Comparison of ENCODE assay signal across 9 mouse cellular contexts in genomic region chr1:40802759-40803158, GRCm38 (mm10). TPM values are rescaled to one million over a fixed set of nuclear protein-coding genes. Genes with fewer than 3 reads are reported as not detected.
DNase-seq lines count a peak whose midpoint lies in the region; ATAC-seq and TF ChIP-seq lines count a peak whose summit lies in the region.
"Had no signal": no experiment of that assay in that cellular context is flagged by ENCODE, and none has a peak within 500 bp of the region (broad histone marks: within the 10 kb centered on the region; RNA-seq: fewer than 3 reads in every experiment).

No protein-coding gene starts in this region.

- no peak overlapping the region for H3K4me3 ChIP-seq in kidney, embryonic 14.5 days (ENCODE audit: low read length)
- no peak overlapping the region for H3K4me3 ChIP-seq in CH12.LX (replicated peaks in 1 of 3; ENCODE audit: low read depth in 2 of 3, low read length in 2 of 3, poor library complexity in 1 of 3)
- H3K4me3 ChIP-seq: liver, embryonic 13.5 days had no signal

- ATAC-seq in kidney, embryonic 14.5 days (ENCODE audit: low FRiP score, low TSS enrichment): no peak
- ATAC-seq in frontal cortex, adult (ENCODE audit: low TSS enrichment): peak; percentile 65; the same call in 1 of the 2 replicates
- peak; percentile 74 for ATAC-seq in megakaryocyte progenitor cell, adult 5-6 weeks (replicated peaks; ENCODE audit: poor library complexity)

- no peak for TF ChIP-seq POLR2A in CH12.LX (IDR thresholded peaks at IDR 0.05; ENCODE audit: low read depth, low read length)

- TF ChIP-seq RAD21 in CH12.LX (IDR thresholded peaks at IDR 0.05; ENCODE audit: low read depth, low read length): peak; percentile 6; the same call in 1 of the 2 replicates

- WGBS in kidney, embryonic 14.5 days: 24% methylated on average over 3 of the region's 3 CpGs

- no peak overlapping the region for H3K27ac ChIP-seq in kidney, embryonic 14.5 days (ENCODE audit: low read depth, low read length)
- H3K27ac ChIP-seq in CH12.LX (ENCODE audit: insufficient read depth, low read depth): no peak overlapping the region
- H3K27ac ChIP-seq: liver, embryonic 13.5 days had no signal

- no peak overlapping the region for H3K4me2 ChIP-seq in kidney, embryonic 14.5 days (replicated peaks; ENCODE audit: low read depth, low read length)
- no peak overlapping the region for H3K4me2 ChIP-seq in CH12.LX (ENCODE audit: insufficient read depth, low read depth, poor library complexity, severe bottlenecking)
- H3K4me2 ChIP-seq: liver, embryonic 13.5 days had no signal

- H3K4me1 ChIP-seq in kidney, embryonic 14.5 days (ENCODE audit: control insufficient read depth, insufficient read depth, low read length): no peaks in the 10 kb centered on the region
- no peaks in the 10 kb centered on the region for H3K4me1 ChIP-seq in CH12.LX (ENCODE audit: control insufficient read depth in 1 of 2, insufficient read depth in 2 of 2)
- H3K4me1 ChIP-seq: liver, embryonic 13.5 days had no signal

- no peak for TF ChIP-seq EP300 in CH12.LX (IDR thresholded peaks at IDR 0.05; ENCODE audit: low read length)

- peak; percentile 45 to 63 for TF ChIP-seq CTCF in CH12.LX (conservative IDR thresholded peaks at IDR 0.05 in 1 of 2, IDR thresholded peaks at IDR 0.05 in 1 of 2; ENCODE audit: low read depth in 2 of 2, low read length in 2 of 2)

- H3K9me3 ChIP-seq in kidney, embryonic 14.5 days (ENCODE audit: control insufficient read depth, low read length): no peaks in the 10 kb centered on the region
- H3K9me3 ChIP-seq in CH12.LX (replicated peaks; ENCODE audit: low read length): peaks cover 50% of the 10 kb centered on the region
- H3K9me3 ChIP-seq: liver, embryonic 13.5 days had no signal

- dilution Hi-C loops in CH12.LX (cut with MboI; ENCODE audit: extremely low pct_ligation_motif_present, extremely low pct_unique_long_range_greater_than_20kb, low sequenced_read_pairs): no loop called here

- no peaks in the 10 kb centered on the region for H3K36me3 ChIP-seq in kidney, embryonic 14.5 days (ENCODE audit: control insufficient read depth, insufficient read depth, low read length)
- H3K36me3 ChIP-seq in CH12.LX (replicated peaks in 1 of 2; ENCODE audit: control insufficient read depth in 1 of 2, insufficient read depth in 1 of 2, low read length in 1 of 2): no peaks in the 10 kb centered on the region
- H3K36me3 ChIP-seq: liver, embryonic 13.5 days had no signal

- no peaks in the 10 kb centered on the region for H3K79me2 ChIP-seq in CH12.LX (replicated peaks; ENCODE audit: control insufficient read depth, extremely low read depth, insufficient read depth, poor library complexity, severe bottlenecking)

- DNase-seq in kidney, adult 11 months: peak; percentile 28
- DNase-seq in CH12.LX (ENCODE audit: extremely low read depth): peak; percentile 18
- peak; percentile 44 for DNase-seq in adrenal gland, postnatal 25 days
- peak; percentile 56 for DNase-seq in layer of hippocampus, adult 9-11 months
- DNase-seq in urinary bladder, postnatal 25 days (ENCODE audit: low spot score): peak; percentile 48
- DNase-seq: liver, embryonic 13.5 days had no signal

- H3K27me3 ChIP-seq in kidney, embryonic 14.5 days (ENCODE audit: control insufficient read depth, insufficient read depth, low read length): no peaks in the 10 kb centered on the region
- no peaks in the 10 kb centered on the region for H3K27me3 ChIP-seq in CH12.LX (replicated peaks)
- H3K27me3 ChIP-seq: liver, embryonic 13.5 days had no signal

- in situ Hi-C loops in CH12.LX (cut with MboI; ENCODE audit: low pct_ligation_motif_present, low pct_unique_long_range_greater_than_20kb, low sequenced_read_pairs): no loop called here

- no peak overlapping the region for H3K9ac ChIP-seq in kidney, embryonic 14.5 days (ENCODE audit: low read depth, low read length)
- no peak overlapping the region for H3K9ac ChIP-seq in CH12.LX (ENCODE audit: insufficient read depth, low read depth)
- H3K9ac ChIP-seq: liver, embryonic 13.5 days had no signal

TF ChIP-seq in CH12.LX, 34 proteins besides CTCF, POLR2A, EP300 and RAD21:
- no peak for TF ChIP-seq ETS1 (conservative IDR thresholded peaks at IDR 0.05; ENCODE audit: low read depth, low read length)
- no peak for TF ChIP-seq ELF1 (IDR thresholded peaks at IDR 0.05; ENCODE audit: low read depth, low read length)
- TF ChIP-seq TCF12 (IDR thresholded peaks at IDR 0.05; ENCODE audit: low read depth, low read length): no peak
- no peak for TF ChIP-seq JUN (IDR thresholded peaks at IDR 0.05; ENCODE audit: insufficient read depth, low read depth, low read length)
- TF ChIP-seq HCFC1 (IDR thresholded peaks at IDR 0.05; ENCODE audit: low read depth, low read length): no peak
- no peak for TF ChIP-seq CHD1 (IDR thresholded peaks at IDR 0.05; ENCODE audit: low read depth, low read length)
- peak; percentile 25; the same call in 1 of the 2 replicates for TF ChIP-seq SMC3 (IDR thresholded peaks at IDR 0.05; ENCODE audit: low read depth, low read length)

RNA-seq across cellular contexts. Expression of gene Tmem182, which starts 2.6 kb away (rescaled TPM):
- polyA plus RNA-seq in kidney, embryonic 14.5 days (2014; fragmentation: Nextera tagmentation; extraction: Ambion mirVana): 0.50 TPM in 1 of 2 replicates, not detected in the other
- total RNA-seq in CH12.LX (2012; rRNA removed) (not detected in 2 replicates), CH12.LX (2014; rRNA removed) (not detected in 2 replicates)
- not detected in 2 replicates for polyA plus RNA-seq in CH12.LX (2012; ENCODE audit: insufficient read length, low read depth)
- total RNA-seq in adrenal gland, postnatal 25 days (2021): 0.76 and 1.4 TPM in 2 replicates
- total RNA-seq in megakaryocyte progenitor cell, adult 5-6 weeks (2015): not detected in 2 replicates
- total RNA-seq in megakaryocyte progenitor cell, adult 5-6 weeks (2017): not detected in 2 replicates

RNA-seq across cellular contexts. Expression of gene Mfsd9, which starts 12.3 kb away (rescaled TPM):
- 2.4 and 4.5 TPM in 2 replicates for polyA plus RNA-seq in kidney, embryonic 14.5 days (2014; fragmentation: Nextera tagmentation; extraction: Ambion mirVana)
- total RNA-seq in CH12.LX (2012; rRNA removed) (not detected in 2 replicates), CH12.LX (2014; rRNA removed) (not detected in 2 replicates)
- polyA plus RNA-seq in CH12.LX (2012; ENCODE audit: insufficient read length, low read depth): not detected in 2 replicates
- total RNA-seq in adrenal gland, postnatal 25 days (2021): 2.9 and 5.3 TPM in 2 replicates
- 1.1 and 1.4 TPM in 2 replicates for total RNA-seq in megakaryocyte progenitor cell, adult 5-6 weeks (2015)
- total RNA-seq in megakaryocyte progenitor cell, adult 5-6 weeks (2017): 2.4 and 3.0 TPM in 2 replicates
